Mouse (Mus musculus): ENCODE results near the gene Ogn. TPM values are rescaled to one million over a fixed set of nuclear protein-coding genes. Genes with fewer than 3 reads are reported as not detected.
"Not testable (repeated sequence)": the region's sequence is repeated elsewhere in the genome, so short reads cannot be mapped to it uniquely, and the experiment has no call there.

The Ogn gene
- polyA plus RNA-seq, 1 experiment: 4.6 TPM

- Histone ChIP-seq H3ac (ENCODE audit: control insufficient read depth, insufficient read length, low read depth) (no peak within 1 kb of the TSS), H3K27me3 (ENCODE audit: control insufficient read depth, insufficient read depth, insufficient read length) (no peaks in the 10 kb centered on the region), H3K79me3 (ENCODE audit: low read depth) (peaks cover under 1% of the 10 kb centered on the region), H3K36me3 (ENCODE audit: control insufficient read depth, insufficient read depth) (no peaks in the 10 kb centered on the region), H3K79me2 (ENCODE audit: control insufficient read depth, insufficient read depth) (peaks cover 19% of the 10 kb centered on the region), H3K4me3 (ENCODE audit: insufficient read depth, poor library complexity, severe bottlenecking) (no peak within 1 kb of the TSS)
- TF ChIP-seq CEBPB (IDR thresholded peaks at IDR 0.05; ENCODE audit: low read depth) (peak; percentile 31), MAX (IDR thresholded peaks at IDR 0.05) (no peak), CTCF (IDR thresholded peaks at IDR 0.05; ENCODE audit: control insufficient read depth, insufficient read depth, insufficient read length) (no peak), FOSL1 (IDR thresholded peaks at IDR 0.05; ENCODE audit: insufficient read depth, low read length, poor library complexity, severe bottlenecking) (no peak)
Observed at GRCm38 (mm10) chr13:49581541-49582530, 26.0 kb upstream of the Ogn start, which contains the start of gene Omd. Omd (plus strand) TSS chr13:49582462.

- Histone ChIP-seq H3K27me3 (ENCODE audit: control insufficient read depth, insufficient read depth, insufficient read length) (no peaks in the 10 kb centered on the region), H3K79me2 (ENCODE audit: control insufficient read depth, insufficient read depth) (peaks cover 22% of the 10 kb centered on the region), H3K4me3 (ENCODE audit: insufficient read depth, poor library complexity, severe bottlenecking) (no peak overlapping the region), H3ac (ENCODE audit: control insufficient read depth, insufficient read length, low read depth) (no peak overlapping the region), H3K36me3 (ENCODE audit: control insufficient read depth, insufficient read depth) (no peaks in the 10 kb centered on the region), H3K79me3 (ENCODE audit: low read depth) (peaks cover 3% of the 10 kb centered on the region)
- TF ChIP-seq MYOD1 (IDR thresholded peaks at IDR 0.05; ENCODE audit: control insufficient read depth, insufficient read length, low read depth): peak; percentile 64
- no peak for TF ChIP-seq CTCF (IDR thresholded peaks at IDR 0.05; ENCODE audit: control insufficient read depth, insufficient read depth, insufficient read length)
- peak; percentile 83 for TF ChIP-seq FOSL1 (IDR thresholded peaks at IDR 0.05; ENCODE audit: insufficient read depth, low read length, poor library complexity, severe bottlenecking)
Observed at GRCm38 (mm10) chr13:49583859-49584258, 24.0 kb upstream of the Ogn start.

GRCm38 (mm10) chr13:49584307-49585005 lies 23.4 kb upstream of the Ogn start:
- Histone ChIP-seq H3K4me3 (ENCODE audit: insufficient read depth, poor library complexity, severe bottlenecking) (no peak overlapping the region), H3ac (ENCODE audit: control insufficient read depth, insufficient read length, low read depth) (no peak overlapping the region), H3K79me2 (ENCODE audit: control insufficient read depth, insufficient read depth) (peaks cover 21% of the 10 kb centered on the region), H3K27me3 (ENCODE audit: control insufficient read depth, insufficient read depth, insufficient read length) (no peaks in the 10 kb centered on the region), H3K36me3 (ENCODE audit: control insufficient read depth, insufficient read depth) (no peaks in the 10 kb centered on the region), H3K79me3 (ENCODE audit: low read depth) (peaks cover 3% of the 10 kb centered on the region)
- no peak for TF ChIP-seq CTCF (IDR thresholded peaks at IDR 0.05; ENCODE audit: control insufficient read depth, insufficient read depth, insufficient read length)
- peak; percentile 5 for TF ChIP-seq MYOD1 (IDR thresholded peaks at IDR 0.05; ENCODE audit: control insufficient read depth, insufficient read length, low read depth)

- no peak overlapping the region for H3ac ChIP-seq (ENCODE audit: control insufficient read depth, insufficient read length, low read depth)
- H3K79me2 ChIP-seq (ENCODE audit: control insufficient read depth, insufficient read depth): peaks cover 12% of the 10 kb centered on the region
- H3K27me3 ChIP-seq (ENCODE audit: control insufficient read depth, insufficient read depth, insufficient read length): no peaks in the 10 kb centered on the region
- H3K4me3 ChIP-seq (ENCODE audit: insufficient read depth, poor library complexity, severe bottlenecking): no peak overlapping the region
- TF ChIP-seq USF1 (IDR thresholded peaks at IDR 0.05; ENCODE audit: low read depth) (no peak), MYOG (IDR thresholded peaks at IDR 0.05; ENCODE audit: control insufficient read depth, extremely low read depth, insufficient read length) (no peak), MAX (IDR thresholded peaks at IDR 0.05) (no peak), CTCF (IDR thresholded peaks at IDR 0.05; ENCODE audit: control insufficient read depth, insufficient read depth, insufficient read length) (no peak), FOSL1 (IDR thresholded peaks at IDR 0.05; ENCODE audit: insufficient read depth, low read length, poor library complexity, severe bottlenecking) (no peak), CEBPB (IDR thresholded peaks at IDR 0.05; ENCODE audit: low read depth) (no peak), MYOD1 (IDR thresholded peaks at IDR 0.05; ENCODE audit: control insufficient read depth, insufficient read length, low read depth) (no peak)
- H3K79me3 ChIP-seq (ENCODE audit: low read depth): peaks cover 3% of the 10 kb centered on the region
- no peaks in the 10 kb centered on the region for H3K36me3 ChIP-seq (ENCODE audit: control insufficient read depth, insufficient read depth)
Observed at GRCm38 (mm10) chr13:49586062-49586461, 21.8 kb upstream of the Ogn start.

GRCm38 (mm10) chr13:49602541-49602940 lies 5.3 kb upstream of the Ogn start:
- not testable (repeated sequence) for H3K27me3 ChIP-seq (ENCODE audit: control insufficient read depth, insufficient read depth, insufficient read length); H3ac ChIP-seq (ENCODE audit: control insufficient read depth, insufficient read length, low read depth); H3K36me3 ChIP-seq (ENCODE audit: control insufficient read depth, insufficient read depth); H3K4me3 ChIP-seq (ENCODE audit: insufficient read depth, poor library complexity, severe bottlenecking); H3K79me2 ChIP-seq (ENCODE audit: control insufficient read depth, insufficient read depth); H3K79me3 ChIP-seq (ENCODE audit: low read depth)

GRCm38 (mm10) chr13:49603603-49604002 lies 4.2 kb upstream of the Ogn start:
- H3ac ChIP-seq (ENCODE audit: control insufficient read depth, insufficient read length, low read depth): no peak overlapping the region
- H3K4me3 ChIP-seq (ENCODE audit: insufficient read depth, poor library complexity, severe bottlenecking): no peak overlapping the region
- no peaks in the 10 kb centered on the region for H3K27me3 ChIP-seq (ENCODE audit: control insufficient read depth, insufficient read depth, insufficient read length)
- H3K79me2 ChIP-seq (ENCODE audit: control insufficient read depth, insufficient read depth): no peaks in the 10 kb centered on the region
- no peaks in the 10 kb centered on the region for H3K36me3 ChIP-seq (ENCODE audit: control insufficient read depth, insufficient read depth)
- TF ChIP-seq MYOG (IDR thresholded peaks at IDR 0.05; ENCODE audit: control insufficient read depth, extremely low read depth, insufficient read length): no peak
- TF ChIP-seq CEBPB (IDR thresholded peaks at IDR 0.05; ENCODE audit: low read depth): no peak
- no peaks in the 10 kb centered on the region for H3K79me3 ChIP-seq (ENCODE audit: low read depth)
